Mouse (Mus musculus) heart, postnatal 0 days (tissue): ENCODE data around the gene Olfr141. TPM values are rescaled to one million over a fixed set of nuclear protein-coding genes. Genes with fewer than 3 reads are reported as not detected.

ENCODE experiments used
- ATAC-seq: fragments of 200-750 bp; cut with Nextera tagmentation; 2 replicates; pipeline ENCODE4 v1.8.0; 2017; ENCODE audit warnings: low read depth, moderate number of reproducible peaks, moderate library complexity; ENCODE audit not compliant: insufficient read depth
- DNase-seq: peaks from one replicate; pipeline ENCODE4 v3.0.0-alpha.2; 2016; ENCODE audit warnings: low spot score
- H3K27ac ChIP-seq: fragments of 300-500 bp; sonication (generic); 2 replicates; pipeline ENCODE4 v1.5.1; 2014; ENCODE audit warnings: low read depth, mild to moderate bottlenecking
- H3K27me3 ChIP-seq: fragments of 300-500 bp; sonication (generic); 2 replicates; pipeline ENCODE4 v1.6.1; 2014; ENCODE audit warnings: low read length, mixed read lengths; ENCODE audit not compliant: control insufficient read depth, insufficient read depth
- H3K36me3 ChIP-seq: fragments of 300-500 bp; sonication (generic); replicated peaks from 2 replicates; pipeline ENCODE4 v1.6.1; 2014; ENCODE audit warnings: low read length, mixed read lengths; ENCODE audit not compliant: control insufficient read depth, insufficient read depth
- H3K4me1 ChIP-seq: fragments of 300-500 bp; sonication (generic); 2 replicates; pipeline ENCODE4 v1.6.1; 2014; ENCODE audit warnings: antibody characterized with exemption; ENCODE audit not compliant: control insufficient read depth, insufficient read depth
- H3K4me2 ChIP-seq: fragments of 300-500 bp; sonication (generic); 2 replicates; pipeline ENCODE4 v1.6.1; 2014; ENCODE audit warnings: low read depth, mild to moderate bottlenecking, low read length, moderate library complexity
- H3K4me3 ChIP-seq: fragments of 300-500 bp; sonication (generic); 2 replicates; pipeline ENCODE4 v1.5.1; 2014; ENCODE audit warnings: low read depth, low read length
- H3K9ac ChIP-seq: fragments of 300-500 bp; sonication (generic); replicated peaks from 2 replicates; pipeline ENCODE4 v1.6.1; 2014; ENCODE audit warnings: low read depth, low read length, mixed read lengths
- H3K9me3 ChIP-seq: fragments of 300-500 bp; sonication (generic); replicated peaks from 2 replicates; pipeline ENCODE4 v1.6.1; 2016; ENCODE audit warnings: low read length; ENCODE audit not compliant: control insufficient read depth
- CTCF ChIP-seq: IDR thresholded peaks from 2 replicates; pipeline ENCODE4 v1.5.1; 2016; ENCODE audit warnings: antibody characterized with exemption, control low read depth, low read depth
- EP300 ChIP-seq: IDR thresholded peaks from 2 replicates; pipeline ENCODE4 v1.6.1; 2016; ENCODE audit warnings: antibody characterized with exemption, low read depth
- WGBS: fragments of 180-500 bp; shearing (Covaris S2); extraction: QIAGEN DNeasy Blood & Tissue Kit; methylation state at CpG from one replicate; pipeline ENCODE4 v1.1.7; 2014; 5-methylcytosine and 5-hydroxymethylcytosine counted together
- polyA plus RNA-seq: library from polyadenylated mRNA; unstranded; fragments of >200 nt; fragmentation: Nextera tagmentation; extraction: Ambion mirVana; gene quantifications from 2 replicates; pipeline ENCODE4 v1.2.1, GENCODE M21; 2015
- total RNA-seq: library from RNA; depleted of rRNA; stranded (reverse); fragments of >200 nt; gene quantifications from 2 replicates; pipeline ENCODE4 v1.2.3, GENCODE M21; 2014; ENCODE audit warnings: low replicate concordance; rRNA removed

Gene Olfr141
- total RNA-seq (not detected in 2 replicates), polyA plus RNA-seq (not detected in 2 replicates)

DNA sequence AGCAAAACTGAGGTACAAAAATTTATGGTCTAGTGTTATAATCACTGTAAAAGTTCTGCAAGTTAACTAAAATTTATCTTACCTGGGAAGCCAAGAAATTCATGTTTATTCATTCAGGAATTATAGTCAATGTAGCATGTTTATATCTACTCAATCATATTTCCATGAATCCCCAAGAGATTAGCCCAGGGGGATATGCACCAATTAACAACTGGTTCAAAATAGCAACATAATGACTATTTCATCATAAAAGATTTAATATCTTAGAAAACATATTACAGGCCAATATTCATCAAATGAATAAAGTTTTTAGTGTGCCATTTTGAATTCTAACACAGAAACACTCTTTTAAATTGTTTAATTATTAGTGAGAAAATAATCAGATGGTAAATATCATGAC is at the start of gene Olfr141:
Gene Olfr141, minus strand, starts transcription at position 101 of the 400 bp plus-strand sequence.
- ATAC-seq (no peak), DNase-seq (no peak)
- H3K27ac ChIP-seq: no peak within 1 kb of the TSS
- no peak within 1 kb of the TSS for H3K4me2 ChIP-seq
- no peaks in the 10 kb centered on the region for H3K4me1 ChIP-seq
- no peaks in the 10 kb centered on the region for H3K27me3 ChIP-seq
- no peaks in the 10 kb centered on the region for H3K36me3 ChIP-seq
- no peak within 1 kb of the TSS for H3K9ac ChIP-seq
- no peak for TF ChIP-seq EP300
- TF ChIP-seq CTCF: no peak
- H3K9me3 ChIP-seq: no peaks in the 10 kb centered on the region
- H3K4me3 ChIP-seq: no peak within 1 kb of the TSS

DNA sequence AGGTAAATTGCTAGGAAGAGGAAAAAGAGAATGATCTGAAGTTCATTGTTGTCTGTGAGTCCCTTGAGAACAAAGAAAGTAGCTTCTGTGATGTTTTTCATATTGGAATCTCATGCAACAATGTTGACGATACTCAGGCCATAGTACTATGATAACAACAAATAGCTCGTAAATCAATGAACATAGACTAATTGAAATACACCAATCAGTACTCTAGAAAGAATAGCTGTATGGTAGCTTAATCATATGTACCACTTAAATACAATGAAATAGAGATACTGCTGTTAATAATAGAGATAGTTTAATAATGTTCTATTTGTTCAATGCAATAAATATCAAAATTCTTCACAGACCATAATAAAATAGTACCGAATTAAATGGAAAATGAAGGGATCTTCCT is 41.8 kb upstream of the Olfr141 start, which contains the start of gene Olfr1095:
Gene Olfr1095, minus strand, starts transcription at position 101 of the 400 bp plus-strand sequence.
- DNase-seq (no peak), ATAC-seq (no peak)
- Histone ChIP-seq H3K27me3 (no peaks in the 10 kb centered on the region), H3K9me3 (no peaks in the 10 kb centered on the region), H3K4me3 (no peak within 1 kb of the TSS), H3K27ac (no peak within 1 kb of the TSS), H3K4me1 (no peaks in the 10 kb centered on the region), H3K36me3 (no peaks in the 10 kb centered on the region), H3K4me2 (no peak within 1 kb of the TSS), H3K9ac (no peak within 1 kb of the TSS)
- WGBS: 77% methylated on average over 3 of the region's 3 CpGs
- no peak for TF ChIP-seq EP300
- TF ChIP-seq CTCF: no peak

DNA sequence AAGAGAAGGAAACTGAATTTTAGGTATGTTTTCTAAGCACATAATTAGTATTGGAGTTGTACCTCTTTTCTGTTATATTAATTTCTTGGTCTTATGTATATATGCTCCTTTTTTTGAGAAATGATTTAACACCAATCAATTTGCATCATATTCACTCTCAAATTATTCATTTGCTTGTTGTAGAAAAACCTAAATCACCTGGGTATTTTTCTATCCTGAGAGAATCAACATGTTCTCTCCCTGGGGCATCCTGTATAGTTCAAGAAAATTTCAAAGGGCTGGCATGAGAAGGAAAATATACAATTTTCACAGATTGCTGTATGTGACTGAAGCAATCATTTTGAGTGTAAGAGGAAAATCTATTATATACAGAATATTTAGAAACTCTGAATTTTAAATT is 14.5 kb upstream of the Olfr141 start, which contains the start of gene Olfr1094:
Gene Olfr1094, plus strand, starts transcription at position 301 of the 400 bp plus-strand sequence.
- Histone ChIP-seq H3K27ac (no peak within 1 kb of the TSS), H3K9ac (no peak within 1 kb of the TSS), H3K4me3 (no peak within 1 kb of the TSS), H3K27me3 (no peaks in the 10 kb centered on the region), H3K4me2 (no peak within 1 kb of the TSS), H3K36me3 (no peaks in the 10 kb centered on the region), H3K4me1 (no peaks in the 10 kb centered on the region), H3K9me3 (no peaks in the 10 kb centered on the region)
- ATAC-seq (no peak), DNase-seq (no peak)
- TF ChIP-seq CTCF (no peak), EP300 (no peak)

DNA sequence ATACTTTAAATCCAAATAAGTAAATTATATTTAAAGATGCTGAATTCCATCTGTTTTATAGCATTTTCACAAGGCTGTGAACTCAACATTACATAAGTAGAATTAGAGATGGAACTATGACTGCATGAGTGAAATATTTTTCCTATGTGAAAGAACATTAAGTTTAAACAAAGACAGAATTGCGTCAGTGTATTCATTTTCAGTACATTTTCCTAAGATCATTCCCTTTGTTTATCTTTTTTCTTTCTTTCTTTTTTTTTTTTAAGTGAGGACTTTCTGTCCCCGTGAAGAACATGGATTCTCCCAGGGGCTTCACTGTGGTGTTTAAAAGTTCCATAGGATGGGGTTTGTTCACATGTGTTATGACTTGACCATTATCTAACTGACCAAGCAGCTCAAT is 27.6 kb downstream of the Olfr141 start, which contains the start of gene Olfr1093:
Gene Olfr1093, plus strand, starts transcription at position 301 of the 400 bp plus-strand sequence.
- no peak within 1 kb of the TSS for H3K9ac ChIP-seq
- H3K27ac ChIP-seq: no peak within 1 kb of the TSS
- ATAC-seq (no peak), DNase-seq (no peak)
- TF ChIP-seq CTCF: no peak
- no peak for TF ChIP-seq EP300
- H3K27me3 ChIP-seq: no peaks in the 10 kb centered on the region
- H3K9me3 ChIP-seq: no peaks in the 10 kb centered on the region
- no peaks in the 10 kb centered on the region for H3K4me1 ChIP-seq
- no peaks in the 10 kb centered on the region for H3K36me3 ChIP-seq
- no peak within 1 kb of the TSS for H3K4me3 ChIP-seq
- no peak within 1 kb of the TSS for H3K4me2 ChIP-seq
- 69% methylated on average over 2 of the region's 2 CpGs for WGBS

DNA sequence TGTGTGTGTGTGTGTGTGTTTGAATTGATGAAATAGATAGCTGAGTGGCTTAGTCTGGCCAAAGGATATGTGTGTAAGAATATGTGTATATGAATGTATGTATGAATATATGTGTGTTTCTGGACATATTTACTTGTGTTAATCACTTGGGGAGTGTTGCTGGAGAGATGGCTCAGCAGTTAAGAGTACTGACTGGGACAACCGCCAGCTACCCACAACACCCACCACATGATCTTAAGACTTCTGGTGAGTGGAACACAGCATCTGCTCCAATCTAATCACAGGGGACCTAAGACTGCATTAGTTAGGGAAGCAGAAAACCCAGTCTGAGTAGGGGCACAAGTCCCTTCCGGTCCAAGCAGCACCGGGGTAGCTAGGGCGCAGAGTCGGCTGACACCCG is 48.8 kb downstream of the Olfr141 start:
- Histone ChIP-seq H3K4me2 (no peak overlapping the region), H3K36me3 (no peaks in the 10 kb centered on the region), H3K27me3 (no peaks in the 10 kb centered on the region), H3K4me1 (no peaks in the 10 kb centered on the region), H3K4me3 (no peak overlapping the region), H3K27ac (no peak overlapping the region), H3K9ac (no peak overlapping the region), H3K9me3 (no peaks in the 10 kb centered on the region)
- DNase-seq (no peak), ATAC-seq (no peak)
- no peak for TF ChIP-seq EP300
- TF ChIP-seq CTCF: no peak
- WGBS: 93% methylated on average over 6 of the region's 6 CpGs

DNA sequence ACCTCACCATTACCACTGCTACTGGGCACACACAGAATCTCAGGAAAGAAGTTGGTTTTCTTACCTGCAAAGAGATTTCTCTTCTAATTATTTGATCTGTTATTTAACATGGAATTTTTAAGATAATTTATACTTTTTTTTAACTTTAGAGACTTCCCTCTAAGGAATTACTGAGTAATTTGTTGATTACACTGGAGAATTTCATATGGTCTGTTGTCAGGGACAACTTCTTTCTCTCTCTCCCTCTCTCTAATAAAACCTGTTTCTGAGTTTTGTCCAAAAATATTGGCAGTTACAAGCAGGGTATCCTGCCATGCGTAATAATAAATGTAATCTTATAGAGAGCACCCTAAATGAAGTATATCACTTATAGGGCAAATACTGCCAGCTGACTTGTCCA is 50.9 kb downstream of the Olfr141 start, which contains the start of gene Olfr1090:
Gene Olfr1090, minus strand, starts transcription at position 101 of the 400 bp plus-strand sequence.
- Histone ChIP-seq H3K9me3 (no peaks in the 10 kb centered on the region), H3K4me2 (no peak within 1 kb of the TSS), H3K4me3 (no peak within 1 kb of the TSS), H3K4me1 (no peaks in the 10 kb centered on the region), H3K27ac (no peak within 1 kb of the TSS), H3K9ac (no peak within 1 kb of the TSS), H3K27me3 (no peaks in the 10 kb centered on the region), H3K36me3 (no peaks in the 10 kb centered on the region)
- 75% methylated on average over 1 of the region's 1 CpGs for WGBS
- DNase-seq (no peak), ATAC-seq (no peak)
- TF ChIP-seq EP300 (no peak), CTCF (no peak)

Other genes starting within 250 kb of the Olfr141 start
- not detected in 2 replicates for gene Olfr1082, start 211.1 kb downstream of the Olfr141 start, total RNA-seq
- not detected in 2 replicates for gene Olfr1082, start 211.1 kb downstream of the Olfr141 start, polyA plus RNA-seq
- not detected in 2 replicates for gene Olfr1084, start 170.3 kb downstream of the Olfr141 start, total RNA-seq
- gene Olfr1084, start 170.3 kb downstream of the Olfr141 start, polyA plus RNA-seq: not detected in 2 replicates
- not detected in 2 replicates for gene Olfr1085, start 148.0 kb downstream of the Olfr141 start, total RNA-seq
- gene Olfr1085, start 148.0 kb downstream of the Olfr141 start, polyA plus RNA-seq: not detected in 2 replicates
- gene Olfr1086, start 129.9 kb downstream of the Olfr141 start, total RNA-seq: not detected in 2 replicates
- not detected in 2 replicates for gene Olfr1086, start 129.9 kb downstream of the Olfr141 start, polyA plus RNA-seq
- gene Olfr1087, start 111.6 kb downstream of the Olfr141 start, total RNA-seq: not detected in 2 replicates
- not detected in 2 replicates for gene Olfr1087, start 111.6 kb downstream of the Olfr141 start, polyA plus RNA-seq
- not detected in 2 replicates for gene Olfr1089, start 76.3 kb downstream of the Olfr141 start, total RNA-seq
- not detected in 2 replicates for gene Olfr1089, start 76.3 kb downstream of the Olfr141 start, polyA plus RNA-seq
- not detected in 2 replicates for gene Olfr1090, start 51.0 kb downstream of the Olfr141 start, total RNA-seq
- not detected in 2 replicates for gene Olfr1090, start 51.0 kb downstream of the Olfr141 start, polyA plus RNA-seq
- not detected in 2 replicates for gene Olfr1093, start 27.5 kb downstream of the Olfr141 start, total RNA-seq
- gene Olfr1093, start 27.5 kb downstream of the Olfr141 start, polyA plus RNA-seq: not detected in 2 replicates
- gene Olfr1094, start 14.6 kb upstream of the Olfr141 start, total RNA-seq: not detected in 2 replicates
- gene Olfr1094, start 14.6 kb upstream of the Olfr141 start, polyA plus RNA-seq: not detected in 2 replicates
- not detected in 2 replicates for gene Olfr1095, start 41.7 kb upstream of the Olfr141 start, total RNA-seq
- gene Olfr1095, start 41.7 kb upstream of the Olfr141 start, polyA plus RNA-seq: not detected in 2 replicates
- gene Gm13723, start 64.8 kb upstream of the Olfr141 start, total RNA-seq: not detected in 2 replicates
- gene Gm13723, start 64.8 kb upstream of the Olfr141 start, polyA plus RNA-seq: not detected in 2 replicates
- gene Olfr1097, start 82.2 kb upstream of the Olfr141 start, total RNA-seq: not detected in 2 replicates
- gene Olfr1097, start 82.2 kb upstream of the Olfr141 start, polyA plus RNA-seq: not detected in 2 replicates
- not detected in 2 replicates for gene Olfr1098, start 114.5 kb upstream of the Olfr141 start, total RNA-seq
- gene Olfr1098, start 114.5 kb upstream of the Olfr141 start, polyA plus RNA-seq: not detected in 2 replicates
- gene Olfr1099, start 150.7 kb upstream of the Olfr141 start, total RNA-seq: not detected in 2 replicates
- gene Olfr1099, start 150.7 kb upstream of the Olfr141 start, polyA plus RNA-seq: not detected in 2 replicates
- not detected in 2 replicates for gene Olfr1100, start 169.9 kb upstream of the Olfr141 start, total RNA-seq
- not detected in 2 replicates for gene Olfr1100, start 169.9 kb upstream of the Olfr141 start, polyA plus RNA-seq
- gene Olfr1101, start 181.2 kb upstream of the Olfr141 start, total RNA-seq: not detected in 2 replicates
- not detected in 2 replicates for gene Olfr1101, start 181.2 kb upstream of the Olfr141 start, polyA plus RNA-seq
- gene Olfr1102, start 188.4 kb upstream of the Olfr141 start, total RNA-seq: not detected in 2 replicates
- gene Olfr1102, start 188.4 kb upstream of the Olfr141 start, polyA plus RNA-seq: not detected in 2 replicates
- gene Olfr1104, start 217.1 kb upstream of the Olfr141 start, total RNA-seq: not detected in 2 replicates
- gene Olfr1104, start 217.1 kb upstream of the Olfr141 start, polyA plus RNA-seq: not detected in 2 replicates
- not detected in 2 replicates for gene Olfr1105, start 226.5 kb upstream of the Olfr141 start, total RNA-seq
- not detected in 2 replicates for gene Olfr1105, start 226.5 kb upstream of the Olfr141 start, polyA plus RNA-seq
- gene Olfr1106, start 242.3 kb upstream of the Olfr141 start, total RNA-seq: not detected in 2 replicates
- not detected in 2 replicates for gene Olfr1106, start 242.3 kb upstream of the Olfr141 start, polyA plus RNA-seq